Mouse (Mus musculus) cerebellum, adult 2 months (tissue): Measurements from ENCODE around the gene Slc4a3. TPM values are rescaled to one million over a fixed set of nuclear protein-coding genes. Genes with fewer than 3 reads are reported as not detected.

Experiments used
- DNase-seq, 2 experiments: peaks; one replicate each; pipeline ENCODE4 v3.0.0; 2021
- H3K27ac ChIP-seq: fragments of 200-500 bp; 2 replicates; pipeline ENCODE4 v1.5.1; 2012; ENCODE audit warnings: low read length, control low read depth, inconsistent platforms; ENCODE audit not compliant: insufficient read depth
- H3K27me3 ChIP-seq: fragments of 200-500 bp; 2 replicates; pipeline ENCODE4 v1.6.1; 2012; ENCODE audit warnings: inconsistent platforms, mild to moderate bottlenecking, low read length, moderate library complexity; ENCODE audit not compliant: control insufficient read depth, insufficient read depth
- H3K4me1 ChIP-seq: fragments of 200-500 bp; 2 replicates; pipeline ENCODE4 v1.6.1; 2011; ENCODE audit warnings: low read length; ENCODE audit not compliant: control insufficient read depth, insufficient read depth
- H3K4me3 ChIP-seq: fragments of 200-500 bp; replicated peaks from 2 replicates; pipeline ENCODE3; 2011; ENCODE audit warnings: mild to moderate bottlenecking, low read depth, low read length, control low read depth; ENCODE audit not compliant: insufficient read depth
- CTCF ChIP-seq: fragments of 200-500 bp; IDR thresholded peaks from 2 replicates; pipeline ENCODE4 v1.5.1; 2011; ENCODE audit warnings: low read depth, mild to moderate bottlenecking, control low read depth, low read length, moderate library complexity, borderline replicate concordance; ENCODE audit not compliant: insufficient read depth
- POLR2A ChIP-seq: fragments of 200-500 bp; IDR thresholded peaks from 2 replicates; pipeline ENCODE4 v1.6.1; 2011; ENCODE audit warnings: low read length, control low read depth, borderline replicate concordance; ENCODE audit not compliant: insufficient read depth
- WGBS: fragments of 180-500 bp; shearing (Covaris S2); methylation state at CpG from one replicate; pipeline ENCODE4 v1.1.7; 2018; 5-methylcytosine and 5-hydroxymethylcytosine counted together
- polyA plus RNA-seq: library from polyadenylated mRNA; depleted of rRNA; stranded (reverse); fragments of >200 nt; gene quantifications from 2 replicates; pipeline ENCODE4 v1.2.3, GENCODE M21; 2012

Slc4a3 gene
- polyA plus RNA-seq, 1 experiment, result 99.6 TPM

GRCm38 (mm10) chr1:75588874-75589273 lies 42.8 kb downstream of the Slc4a3 start:
- H3K27me3 ChIP-seq, result no peaks in the 10 kb centered on the region
- peaks cover 19% of the 10 kb centered on the region; the same call in 1 of the 2 replicates for H3K4me1 ChIP-seq
- H3K4me3 ChIP-seq, result no peak overlapping the region
- DNase-seq, result peak; percentile 50 to 65
- no peak overlapping the region for H3K27ac ChIP-seq
- TF ChIP-seq CTCF, result no peak
- 42% methylated on average over 7 of the region's 7 CpGs for WGBS

GRCm38 (mm10) chr1:75589983-75590382 lies 43.9 kb downstream of the Slc4a3 start:
- Histone ChIP-seq H3K27me3 (no peaks in the 10 kb centered on the region), H3K27ac (no peak overlapping the region), H3K4me1 (peaks cover 19% of the 10 kb centered on the region; the same call in 1 of the 2 replicates), H3K4me3 (no peak overlapping the region)
- 33% methylated on average over 2 of the region's 2 CpGs for WGBS
- peak; percentile 48 to 63 for DNase-seq
- TF ChIP-seq CTCF, result no peak
- no peak for TF ChIP-seq POLR2A

- no peak for DNase-seq
- Histone ChIP-seq H3K4me3 (no peak overlapping the region), H3K27me3 (no peaks in the 10 kb centered on the region), H3K4me1 (peaks cover 8% of the 10 kb centered on the region; the same call in 1 of the 2 replicates), H3K27ac (no peak overlapping the region)
- TF ChIP-seq CTCF (no peak), POLR2A (no peak)
- 96% methylated on average over 7 of the region's 7 CpGs for WGBS
These were observed 47.9 kb downstream of the Slc4a3 start for GRCm38 (mm10) chr1:75593956-75594355.

- no peak for DNase-seq
- H3K4me3 ChIP-seq, result no peak overlapping the region
- 71% methylated on average over 9 of the region's 9 CpGs for WGBS
- peaks cover under 1% of the 10 kb centered on the region; the same call in 1 of the 2 replicates for H3K4me1 ChIP-seq
- no peak for TF ChIP-seq CTCF
- no peak for TF ChIP-seq POLR2A
- H3K27ac ChIP-seq, result no peak overlapping the region
- H3K27me3 ChIP-seq, result no peaks in the 10 kb centered on the region
These were observed 48.8 kb downstream of the Slc4a3 start for GRCm38 (mm10) chr1:75594836-75595235.

- TF ChIP-seq POLR2A (no peak), CTCF (no peak)
- 51% methylated on average over 3 of the region's 3 CpGs for WGBS
- Histone ChIP-seq H3K27ac (no peak overlapping the region), H3K4me1 (no peaks in the 10 kb centered on the region), H3K27me3 (no peaks in the 10 kb centered on the region), H3K4me3 (no peak overlapping the region)
- DNase-seq, result no peak
These were observed 49.9 kb downstream of the Slc4a3 start for GRCm38 (mm10) chr1:75595930-75596329.

GRCm38 (mm10) chr1:75596906-75597305 lies 50.8 kb downstream of the Slc4a3 start:
- H3K27me3 ChIP-seq, result no peaks in the 10 kb centered on the region
- H3K27ac ChIP-seq, result no peak overlapping the region
- WGBS, result 93% methylated on average over 2 of the region's 2 CpGs
- no peak for DNase-seq
- no peak for TF ChIP-seq CTCF
- TF ChIP-seq POLR2A, result no peak
- no peak overlapping the region for H3K4me3 ChIP-seq
- H3K4me1 ChIP-seq, result no peaks in the 10 kb centered on the region

GRCm38 (mm10) chr1:75597622-75598021 lies 51.6 kb downstream of the Slc4a3 start:
- no peak overlapping the region for H3K27ac ChIP-seq
- H3K4me3 ChIP-seq, result no peak overlapping the region
- TF ChIP-seq POLR2A (no peak), CTCF (peak; percentile 28; the same call in 1 of the 2 replicates)
- no peaks in the 10 kb centered on the region; the same call in 1 of the 2 replicates for H3K27me3 ChIP-seq
- H3K4me1 ChIP-seq, result no peaks in the 10 kb centered on the region
- DNase-seq, result peak; percentile 48 to 52

- 18% methylated on average over 12 of the region's 12 CpGs for WGBS
- TF ChIP-seq CTCF, result no peak
- TF ChIP-seq POLR2A, result no peak
- no peak for DNase-seq
- no peak overlapping the region for H3K4me3 ChIP-seq
- H3K27me3 ChIP-seq, result no peaks in the 10 kb centered on the region; the same call in 1 of the 2 replicates
- no peaks in the 10 kb centered on the region for H3K4me1 ChIP-seq
- H3K27ac ChIP-seq, result no peak overlapping the region
These were observed 55.7 kb downstream of the Slc4a3 start for GRCm38 (mm10) chr1:75601738-75602137.
